Mouse (Mus musculus): Measurements from ENCODE around the gene Mapk11. TPM values are rescaled to one million over a fixed set of nuclear protein-coding genes. Genes with fewer than 3 reads are reported as not detected.
A peak's percentile ranks its signal among the peaks of the same experiment; 100 is the strongest.

Gene Mapk11
- polyA plus RNA-seq, 1 experiment from 2014 or later, result 1.8 TPM

DNA sequence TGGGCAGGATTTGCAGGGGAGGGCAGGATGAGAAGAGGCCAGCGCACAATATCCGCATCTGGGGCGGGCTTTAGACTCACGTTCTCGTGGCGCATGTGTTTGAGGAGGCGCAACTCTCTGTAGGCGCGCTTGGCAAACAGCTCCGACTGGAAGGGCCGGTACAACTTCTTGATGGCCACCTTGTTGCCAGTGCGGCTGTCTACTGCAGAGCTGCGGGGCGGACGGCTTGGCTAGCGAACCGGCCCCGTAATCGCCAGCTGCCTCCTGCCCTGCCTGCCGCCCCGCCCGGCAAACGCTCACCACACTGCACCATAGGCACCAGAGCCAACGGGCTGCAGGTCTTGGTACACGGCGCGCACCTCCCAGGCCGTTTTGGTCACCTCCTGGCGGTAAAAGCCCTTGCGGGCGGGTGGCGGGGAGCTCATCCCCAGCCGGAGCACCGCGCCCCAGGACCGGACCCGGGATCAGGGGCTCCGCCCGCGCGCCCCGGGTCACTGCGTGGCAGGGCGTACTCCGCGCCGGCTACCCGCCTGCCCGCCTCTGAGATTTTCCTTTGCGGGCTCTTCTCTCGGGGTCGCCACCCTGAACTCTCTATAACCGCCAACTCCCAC lies 9.3 kb downstream of the Mapk11 start:
- H3K4me1 ChIP-seq, result 0 out of 2 replicates have a peak, but pooled peaks cover 6% of the 10 kb centered on the region
- peak overlapping the region; percentile 47 for H3K4me3 ChIP-seq
- H3K36me3 ChIP-seq, result no peaks in the 10 kb centered on the region
- no peaks in the 10 kb centered on the region for H3K9me3 ChIP-seq (replicated peaks)
- peaks cover 100% of the 10 kb centered on the region for H3K27me3 ChIP-seq (replicated peaks)
- peak overlapping the region; percentile 61 for H3K4me2 ChIP-seq
- ATAC-seq, result no peak
- peak overlapping the region; percentile 14; the same call in 1 of the 2 replicates for H3K9ac ChIP-seq
- H3K27ac ChIP-seq, result no peak overlapping the region
- 2% methylated on average over 53 of the region's 53 CpGs for WGBS (ENCODE audit: insufficient replicate concordance)

DNA sequence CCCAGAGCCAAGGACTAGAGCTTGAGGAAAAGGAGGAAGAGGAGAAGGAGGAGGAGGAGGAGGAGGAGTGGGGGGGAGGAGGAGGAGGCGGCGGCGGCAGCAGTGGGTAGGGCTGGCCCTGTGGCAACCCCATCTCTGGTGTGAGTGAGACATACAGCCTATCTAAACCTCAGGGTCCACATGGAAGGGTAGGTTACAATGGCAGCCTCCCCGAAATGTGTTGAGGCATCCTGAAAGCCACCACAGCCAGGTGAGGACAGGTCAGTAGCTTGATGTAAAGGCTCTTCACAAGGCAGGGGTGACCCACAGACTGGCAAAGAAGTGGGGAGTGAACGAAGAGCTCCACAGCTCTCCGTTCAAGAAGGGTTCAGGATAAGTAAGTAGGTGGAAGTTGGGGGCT lies 10.9 kb downstream of the Mapk11 start:
- 72% methylated on average over 6 of the region's 6 CpGs for WGBS (ENCODE audit: insufficient replicate concordance)

DNA sequence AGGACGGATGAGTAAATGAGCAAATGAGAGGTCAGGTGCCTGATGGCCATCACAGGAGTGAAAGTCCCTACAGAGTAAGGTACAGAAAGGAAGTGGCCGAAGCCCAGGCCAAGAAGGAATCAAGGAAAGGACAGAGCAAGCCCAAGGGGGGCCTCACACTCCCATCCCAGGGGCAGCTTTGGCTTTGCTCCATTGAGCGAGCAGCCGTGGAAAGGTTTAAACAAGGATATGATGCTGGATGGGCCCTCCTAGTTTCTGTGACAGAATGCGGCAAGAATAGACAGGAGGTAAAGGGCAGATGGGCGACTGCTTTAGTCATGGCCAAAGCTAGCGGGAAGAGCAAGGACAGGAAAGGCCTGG lies 11.4 kb downstream of the Mapk11 start:
- 0 out of 2 replicates have a peak, but pooled peaks cover 6% of the 10 kb centered on the region for H3K4me1 ChIP-seq
- H3K9ac ChIP-seq, result no peak overlapping the region
- H3K36me3 ChIP-seq, result no peaks in the 10 kb centered on the region
- WGBS (ENCODE audit: insufficient replicate concordance), result 69% methylated on average over 7 of the region's 7 CpGs
- no peak overlapping the region for H3K4me3 ChIP-seq
- no peaks in the 10 kb centered on the region for H3K9me3 ChIP-seq (replicated peaks)
- no peak for ATAC-seq
- no peak overlapping the region for H3K27ac ChIP-seq
- H3K4me2 ChIP-seq, result no peak overlapping the region
- H3K27me3 ChIP-seq (replicated peaks), result peaks cover 87% of the 10 kb centered on the region

More for the DNA sequence above, 10.9 kb downstream of the Mapk11 start:
- H3K36me3 ChIP-seq, result no peaks in the 10 kb centered on the region
- H3K9ac ChIP-seq, result no peak overlapping the region
- H3K4me3 ChIP-seq, result no peak overlapping the region
- no peak for ATAC-seq
- H3K4me1 ChIP-seq, result 0 out of 2 replicates have a peak, but pooled peaks cover 6% of the 10 kb centered on the region
- peaks cover 93% of the 10 kb centered on the region for H3K27me3 ChIP-seq (replicated peaks)
- H3K9me3 ChIP-seq (replicated peaks), result no peaks in the 10 kb centered on the region
- no peak overlapping the region for H3K27ac ChIP-seq
- no peak overlapping the region for H3K4me2 ChIP-seq

DNA sequence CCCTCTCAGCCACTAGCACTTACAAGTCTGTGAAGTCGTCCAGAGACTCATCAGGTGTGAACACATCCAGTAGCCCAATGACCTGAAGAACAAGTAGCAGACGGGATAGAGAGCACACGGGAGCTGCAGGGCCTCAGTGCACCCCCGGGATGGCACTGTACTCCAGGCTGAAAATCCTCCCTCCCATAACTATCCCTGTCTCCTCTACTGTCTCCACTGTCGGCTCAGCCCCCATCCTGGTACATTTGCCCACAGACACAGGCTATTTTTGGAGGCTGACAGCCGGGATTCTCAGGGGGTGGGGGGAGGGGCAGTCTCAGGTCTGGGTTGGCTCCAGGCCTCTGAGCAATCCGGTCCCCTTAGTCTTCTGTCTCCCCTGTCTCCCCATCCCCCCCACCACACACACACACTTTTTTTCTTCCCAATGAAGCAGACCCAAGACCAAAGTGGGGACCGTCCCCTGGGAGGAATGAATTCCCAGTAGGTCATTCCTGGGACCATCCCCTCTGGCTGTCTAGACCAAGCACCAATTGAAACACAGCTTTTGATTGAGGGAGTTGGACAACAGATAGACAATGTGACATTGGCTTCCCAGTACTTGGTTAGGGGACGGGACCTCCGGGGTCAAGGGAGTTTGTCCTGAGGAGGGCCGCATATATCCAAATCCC lies 11.9 kb downstream of the Mapk11 start:
- Histone ChIP-seq H3K4me1 (0 out of 2 replicates have a peak, but pooled peaks cover 6% of the 10 kb centered on the region), H3K27ac (no peak overlapping the region), H3K27me3 (replicated peaks) (peaks cover 82% of the 10 kb centered on the region), H3K4me2 (no peak overlapping the region), H3K4me3 (no peak overlapping the region), H3K36me3 (no peaks in the 10 kb centered on the region), H3K9ac (no peak overlapping the region), H3K9me3 (replicated peaks) (no peaks in the 10 kb centered on the region)
- ATAC-seq, result no peak
- WGBS (ENCODE audit: insufficient replicate concordance), result 56% methylated on average over 11 of the region's 11 CpGs

DNA sequence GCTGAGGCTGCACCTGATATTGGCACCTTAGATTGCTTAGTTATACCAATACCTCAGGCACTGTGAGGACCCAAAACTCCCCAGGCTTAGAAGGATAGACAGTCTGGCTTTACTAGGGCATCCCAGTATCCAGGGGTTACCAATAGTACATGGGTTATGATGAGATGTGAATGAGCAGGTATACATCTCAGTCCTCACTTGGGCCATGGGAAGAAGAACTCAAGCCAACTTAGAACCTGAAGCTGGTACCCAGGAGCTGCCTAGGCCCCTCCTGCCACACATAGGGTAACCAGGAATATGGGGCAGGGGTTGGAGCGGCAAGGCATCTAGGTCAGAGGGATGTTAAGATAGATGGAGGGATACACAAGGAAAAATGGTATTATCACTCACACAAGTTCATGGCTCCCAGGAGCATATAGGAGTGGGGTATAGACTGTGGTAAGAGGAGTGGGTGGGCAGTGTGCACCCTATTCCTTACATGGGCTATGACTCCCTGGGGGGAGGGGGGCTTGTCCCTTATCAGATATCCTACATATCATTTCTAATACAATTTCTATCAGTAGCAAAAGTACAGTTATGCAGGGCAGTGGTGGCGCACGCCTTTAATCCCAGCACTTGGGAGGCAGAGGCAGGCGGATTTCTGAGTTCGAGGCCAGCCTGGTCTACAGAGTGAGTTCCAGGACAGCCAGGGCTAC lies 12.8 kb downstream of the Mapk11 start:
- Histone ChIP-seq H3K36me3 (no peaks in the 10 kb centered on the region), H3K27me3 (replicated peaks) (peaks cover 81% of the 10 kb centered on the region)

DNA sequence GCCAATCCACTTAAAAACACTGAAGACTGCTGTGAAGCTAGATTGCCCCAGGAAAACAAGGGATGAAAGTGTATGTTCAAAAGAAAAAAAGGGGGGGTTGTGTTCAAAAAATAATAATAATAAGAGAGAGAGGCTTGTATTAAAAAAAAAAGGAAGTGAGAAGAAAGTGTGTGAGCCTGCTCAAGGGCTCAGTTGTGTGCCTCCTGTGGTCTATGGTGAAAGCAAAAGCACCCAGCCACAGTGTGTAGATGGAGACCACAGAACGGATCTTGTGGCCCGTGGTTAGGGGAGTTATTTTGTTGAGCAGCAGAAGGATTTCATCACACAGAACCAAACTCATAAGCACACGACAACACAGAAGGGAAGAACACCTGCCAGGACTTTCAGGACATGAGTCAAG lies 18.1 kb downstream of the Mapk11 start:
- Histone ChIP-seq H3K4me1 (peaks cover 28% of the 10 kb centered on the region), H3K27ac (no peak overlapping the region), H3K9me3 (replicated peaks) (no peaks in the 10 kb centered on the region), H3K36me3 (peaks cover 4% of the 10 kb centered on the region; the same call in 1 of the 2 replicates), H3K4me3 (no peak overlapping the region), H3K27me3 (replicated peaks) (peaks cover 49% of the 10 kb centered on the region), H3K9ac (no peak overlapping the region), H3K4me2 (no peak overlapping the region)
- no peak for ATAC-seq
- WGBS (ENCODE audit: insufficient replicate concordance), result 33% methylated on average over 3 of the region's 3 CpGs

More for the DNA sequence above, 12.8 kb downstream of the Mapk11 start:
- Histone ChIP-seq H3K9ac (no peak overlapping the region), H3K9me3 (replicated peaks) (no peaks in the 10 kb centered on the region), H3K4me2 (no peak overlapping the region), H3K4me1 (0 out of 2 replicates have a peak, but pooled peaks cover 11% of the 10 kb centered on the region), H3K4me3 (no peak overlapping the region), H3K27ac (no peak overlapping the region)
- 79% methylated on average over 5 of the region's 5 CpGs for WGBS (ENCODE audit: insufficient replicate concordance)
- no peak for ATAC-seq

DNA sequence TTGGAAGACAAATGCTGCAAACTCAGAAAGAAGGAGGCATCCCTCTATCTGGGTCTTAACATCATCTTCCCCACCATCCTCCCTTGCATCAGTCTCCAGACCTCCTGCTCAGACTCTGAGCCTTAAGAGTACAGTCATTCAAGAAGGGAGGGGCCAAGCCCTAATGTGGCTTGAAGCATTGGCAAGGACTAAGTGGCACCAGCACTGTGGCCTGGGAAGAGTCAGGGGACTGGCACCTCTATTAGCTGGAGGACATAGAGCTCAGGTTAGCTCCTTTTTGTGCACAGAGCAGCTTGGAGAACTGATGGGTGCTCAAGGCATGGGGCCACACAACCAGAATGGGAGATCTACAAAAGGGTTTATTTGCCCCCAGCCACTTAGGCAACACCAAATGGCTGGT lies 19.2 kb downstream of the Mapk11 start:
- H3K27me3 ChIP-seq (replicated peaks), result peaks cover 38% of the 10 kb centered on the region
- ATAC-seq, result no peak
- H3K27ac ChIP-seq, result no peak overlapping the region
- H3K4me3 ChIP-seq, result no peak overlapping the region
- peaks cover 15% of the 10 kb centered on the region for H3K36me3 ChIP-seq
- no peak overlapping the region for H3K9ac ChIP-seq
- peaks cover 28% of the 10 kb centered on the region for H3K4me1 ChIP-seq
- H3K9me3 ChIP-seq (replicated peaks), result no peaks in the 10 kb centered on the region
- no peak overlapping the region for H3K4me2 ChIP-seq

DNA sequence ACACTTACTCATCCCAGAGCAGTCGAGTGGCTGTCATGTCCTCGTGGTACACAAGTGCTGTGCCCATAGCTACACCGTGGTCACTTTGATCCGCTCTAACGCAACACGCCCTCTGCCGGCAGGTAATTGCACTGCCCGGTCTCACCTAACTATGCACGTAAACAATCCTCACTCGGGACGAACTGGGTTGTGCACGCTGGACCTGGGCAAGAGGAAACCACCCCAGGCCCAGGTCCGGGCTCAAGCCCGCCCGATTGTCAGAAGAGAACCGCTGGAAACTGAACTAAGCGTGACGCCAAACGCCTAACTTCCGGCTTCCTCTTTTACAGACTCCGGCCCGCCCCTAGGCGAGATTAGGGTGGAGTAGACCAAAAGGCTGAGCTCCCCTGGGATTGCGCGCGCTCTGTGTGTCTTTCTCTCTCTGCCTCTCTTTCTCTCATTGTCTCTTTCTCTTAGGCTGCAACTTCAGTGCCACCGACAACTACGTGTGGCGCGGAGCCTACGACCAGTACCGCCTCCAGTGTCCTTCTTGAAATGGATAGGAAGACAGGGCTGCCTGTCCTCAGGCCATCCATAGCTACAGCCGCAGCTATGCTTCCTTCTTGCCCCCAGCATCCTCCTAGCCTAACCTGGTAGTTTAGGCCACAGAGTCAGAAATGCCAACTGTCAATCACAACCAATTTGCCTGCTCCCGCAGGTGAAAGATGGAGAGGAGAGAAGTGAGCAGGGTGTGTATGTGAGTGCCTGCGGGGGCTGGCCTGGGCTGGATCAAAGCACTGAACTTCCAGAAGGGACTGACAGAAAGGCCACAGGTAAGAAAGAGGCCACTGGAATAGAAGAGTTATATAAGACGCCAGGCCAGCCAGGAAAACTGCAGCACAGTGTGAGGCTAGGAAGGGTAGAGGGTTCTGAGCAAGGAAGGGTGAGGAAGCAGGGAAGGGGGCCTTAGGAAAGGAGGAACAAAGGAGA lies 20.8 kb downstream of the Mapk11 start, which contains the start of gene Hdac10:
TSS of gene Hdac10 (minus strand) at position 319 of the 969 bp plus-strand sequence.
- H3K27ac ChIP-seq, result peak within 1 kb of the TSS; percentile 77
- peaks cover 29% of the 10 kb centered on the region for H3K36me3 ChIP-seq
- H3K9me3 ChIP-seq (replicated peaks), result no peaks in the 10 kb centered on the region
- peaks cover 38% of the 10 kb centered on the region for H3K4me1 ChIP-seq
- ATAC-seq, result peak; percentile 89
- 5% methylated on average over 36 of the region's 36 CpGs for WGBS (ENCODE audit: insufficient replicate concordance)
- H3K4me3 ChIP-seq, result peak within 1 kb of the TSS; percentile 70
- H3K9ac ChIP-seq, result peak within 1 kb of the TSS; percentile 76
- H3K4me2 ChIP-seq, result peak within 1 kb of the TSS; percentile 85
- peaks cover 29% of the 10 kb centered on the region for H3K27me3 ChIP-seq (replicated peaks)

DNA sequence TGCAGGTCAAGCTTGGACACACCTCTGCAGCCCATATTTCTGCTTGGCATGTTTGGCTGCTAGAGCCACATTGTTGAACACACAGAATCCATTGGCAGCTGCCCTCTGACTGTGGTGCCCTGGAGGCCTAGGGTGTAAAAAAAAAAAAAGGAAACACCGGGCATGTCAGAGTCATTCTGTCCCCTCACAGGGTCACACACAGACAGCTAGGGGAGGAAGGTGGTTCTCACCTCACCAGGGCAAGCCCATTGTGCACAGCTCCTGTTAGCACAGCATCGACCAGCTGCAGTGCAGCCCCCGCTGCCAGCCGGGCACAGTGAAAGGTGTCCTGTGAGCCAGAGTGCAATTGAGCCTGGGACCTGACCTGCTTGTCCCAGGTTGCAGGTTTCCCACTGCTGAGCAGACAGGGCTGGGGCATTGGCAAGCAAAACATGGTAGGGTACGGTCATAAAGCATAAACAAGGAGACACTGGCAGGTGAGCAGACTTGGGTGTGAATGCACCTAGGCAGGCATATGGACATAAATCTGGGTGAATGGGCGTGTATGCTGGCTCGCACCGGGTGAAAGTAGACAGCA lies 22.0 kb downstream of the Mapk11 start:
- 71% methylated on average over 8 of the region's 8 CpGs for WGBS (ENCODE audit: insufficient replicate concordance)

DNA sequence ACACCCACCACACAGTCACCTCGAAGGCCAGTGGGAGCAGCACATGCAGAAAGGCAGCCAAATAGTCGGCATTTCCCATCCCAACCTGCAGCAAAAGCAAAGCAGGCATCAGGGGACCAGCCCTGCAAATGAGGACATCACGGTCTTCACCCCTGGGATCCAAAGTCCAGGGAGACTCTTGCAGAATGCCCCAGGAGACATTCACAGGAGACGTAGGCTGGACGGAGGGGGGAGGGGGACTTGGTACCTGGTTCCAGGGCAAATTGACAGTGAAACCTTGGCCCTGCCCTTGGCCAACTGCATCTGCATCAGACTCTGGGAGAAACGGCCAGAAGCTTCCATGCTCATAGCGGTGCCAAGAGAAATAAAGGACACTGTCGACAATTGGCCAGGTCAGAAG lies 22.8 kb downstream of the Mapk11 start:
- no peaks in the 10 kb centered on the region for H3K9me3 ChIP-seq (replicated peaks)
- H3K27ac ChIP-seq, result no peak overlapping the region
- ATAC-seq, result no peak
- H3K36me3 ChIP-seq, result peaks cover 29% of the 10 kb centered on the region
- H3K9ac ChIP-seq, result no peak overlapping the region
- WGBS (ENCODE audit: insufficient replicate concordance), result 78% methylated on average over 8 of the region's 8 CpGs
- H3K4me3 ChIP-seq, result no peak overlapping the region
- H3K4me1 ChIP-seq, result peaks cover 46% of the 10 kb centered on the region
- H3K27me3 ChIP-seq (replicated peaks), result peaks cover 21% of the 10 kb centered on the region; the same call in 1 of the 2 replicates
- no peak overlapping the region for H3K4me2 ChIP-seq

More for the DNA sequence above, 22.0 kb downstream of the Mapk11 start:
- no peak for ATAC-seq
- peak overlapping the region; percentile 76 for H3K9ac ChIP-seq
- H3K9me3 ChIP-seq (replicated peaks), result no peaks in the 10 kb centered on the region
- H3K4me2 ChIP-seq, result peak overlapping the region; percentile 85
- H3K4me1 ChIP-seq, result peaks cover 43% of the 10 kb centered on the region
- H3K36me3 ChIP-seq, result peaks cover 29% of the 10 kb centered on the region
- H3K27me3 ChIP-seq (replicated peaks), result peaks cover 29% of the 10 kb centered on the region
- no peak overlapping the region for H3K27ac ChIP-seq
- peak overlapping the region; percentile 70 for H3K4me3 ChIP-seq

DNA sequence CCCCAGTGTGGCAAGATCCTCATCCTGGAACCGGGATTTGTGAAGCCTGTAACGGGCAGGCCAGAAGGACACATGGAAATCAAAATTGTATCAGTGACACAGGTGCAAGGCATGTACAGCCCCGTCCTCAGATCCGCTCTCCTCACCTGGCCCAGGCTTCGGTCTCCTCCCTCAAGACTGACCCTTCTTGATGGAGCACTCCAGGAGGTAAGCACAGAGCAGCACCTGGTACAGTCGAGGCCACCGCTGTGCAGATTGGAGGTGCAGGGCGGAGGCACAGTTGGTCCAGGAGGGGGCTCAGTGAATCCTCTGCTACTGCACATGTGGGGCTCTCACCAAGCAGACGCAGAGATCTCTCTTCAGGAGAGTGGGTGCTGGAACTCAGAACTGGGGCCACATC lies 24.1 kb downstream of the Mapk11 start:
- Histone ChIP-seq H3K9ac (no peak overlapping the region), H3K4me3 (no peak overlapping the region), H3K4me2 (no peak overlapping the region), H3K36me3 (peaks cover 35% of the 10 kb centered on the region), H3K4me1 (peaks cover 59% of the 10 kb centered on the region), H3K27ac (no peak overlapping the region), H3K27me3 (replicated peaks) (peaks cover 10% of the 10 kb centered on the region; the same call in 1 of the 2 replicates), H3K9me3 (replicated peaks) (no peaks in the 10 kb centered on the region)
- no peak for ATAC-seq
- WGBS (ENCODE audit: insufficient replicate concordance), result 87% methylated on average over 9 of the region's 9 CpGs

Measured in liver, embryonic 12.5 days (tissue).